ENCODE assay signal across 36 mouse cellular contexts in genomic region chr2:23213661-23214060, GRCm38 (mm10). TPM values are rescaled to one million over a fixed set of nuclear protein-coding genes. Genes with fewer than 3 reads are reported as not detected.
"Had no signal": no experiment of that assay in that cellular context is flagged by ENCODE, and none has a peak within 500 bp of the region (broad histone marks: within the 10 kb centered on the region; RNA-seq: fewer than 3 reads in every experiment).

No protein-coding gene starts in this region.

- H3K9ac ChIP-seq: heart, embryonic 13.5 days; heart, embryonic 15.5 days; hindbrain, embryonic 14.5 days; intestine, embryonic 15.5 days; kidney, embryonic 15.5 days; limb, embryonic 13.5 days; limb, embryonic 15.5 days; liver, embryonic 12.5 days; liver, embryonic 14.5 days had no signal

- H3K36me3 ChIP-seq: heart, embryonic 13.5 days; heart, embryonic 15.5 days; intestine, embryonic 15.5 days; kidney, embryonic 15.5 days; limb, embryonic 13.5 days; limb, embryonic 15.5 days; liver, embryonic 12.5 days had no signal

- H3K4me2 ChIP-seq: heart, embryonic 11.5 days; heart, embryonic 13.5 days; heart, embryonic 15.5 days; hindbrain, embryonic 14.5 days; intestine, embryonic 15.5 days; kidney, embryonic 15.5 days; limb, embryonic 13.5 days; limb, embryonic 15.5 days; liver, embryonic 12.5 days had no signal

- H3K4me3 ChIP-seq: heart, adult 2 months; heart, embryonic 13.5 days; heart, embryonic 15.5 days; intestine, embryonic 15.5 days; kidney, embryonic 15.5 days; limb, embryonic 13.5 days; limb, embryonic 15.5 days; liver, embryonic 12.5 days had no signal

- H3K4me1 ChIP-seq: heart, embryonic 13.5 days; heart, embryonic 15.5 days; intestine, embryonic 15.5 days; kidney, embryonic 15.5 days; limb, embryonic 13.5 days; limb, embryonic 15.5 days; liver, embryonic 12.5 days had no signal

- H3K27ac ChIP-seq: heart, adult 2 months; heart, embryonic 13.5 days; heart, embryonic 15.5 days; hindbrain, embryonic 14.5 days; intestine, embryonic 15.5 days; kidney, embryonic 15.5 days; kidney, postnatal 0 days; limb, embryonic 13.5 days; limb, embryonic 15.5 days; liver, embryonic 12.5 days; liver, embryonic 14.5 days had no signal

- H3K27me3 ChIP-seq: heart, embryonic 13.5 days; heart, embryonic 15.5 days; intestine, embryonic 15.5 days; kidney, embryonic 15.5 days; limb, embryonic 13.5 days; limb, embryonic 15.5 days had no signal

- DNase-seq: gastrocnemius, postnatal 14 days; gastrocnemius, postnatal 36 days; heart, adult 11 months; heart, adult 2 months; heart, postnatal 14 days; heart, postnatal 36 days; kidney, adult 11 months; kidney, adult 2 months; kidney, adult 9 months; kidney, postnatal 14 days; kidney, postnatal 36 days; layer of hippocampus, adult 9-11 months; layer of hippocampus, postnatal 36 days; left cerebral cortex, postnatal 4 days had no signal

- H3K9me3 ChIP-seq: heart, embryonic 13.5 days; heart, embryonic 15.5 days; intestine, embryonic 15.5 days; kidney, embryonic 15.5 days; limb, embryonic 13.5 days; limb, embryonic 15.5 days; liver, embryonic 12.5 days had no signal

RNA-seq across cellular contexts. Expression of gene 4931423N10Rik, which starts 6.4 kb away (rescaled TPM):
- total RNA-seq: gastrocnemius, adult 18-20 months; gastrocnemius, postnatal 14 days; gastrocnemius, postnatal 36 days; heart, adult 2 months; heart, postnatal 14 days; heart, postnatal 36 days; hematopoietic stem cell, adult 5-6 weeks; liver, adult 2 months had no signal
- polyA plus RNA-seq: gonadal fat pad, adult 2 months; heart, adult 2 months; heart, embryonic 11.5 days; heart, embryonic 13.5 days; heart, embryonic 15.5 days; heart, postnatal 0 days; hindbrain, embryonic 11.5 days; hindbrain, embryonic 16.5 days; inflammation-experienced regulatory T-cells, adult 6 months; intestine, embryonic 15.5 days; kidney, adult 2 months; kidney, embryonic 15.5 days; kidney, postnatal 0 days; large intestine, adult 2 months; limb, embryonic 11.5 days; limb, embryonic 13.5 days; limb, embryonic 15.5 days; liver, adult 2 months; liver, embryonic 12.5 days; liver, embryonic 14.5 days; liver, embryonic 16.5 days had no signal
